Mouse (Mus musculus): ENCODE measurements around the gene Cat.
A peak's percentile ranks its signal among the peaks of the same experiment; 100 is the strongest.

The Cat gene

DNA sequence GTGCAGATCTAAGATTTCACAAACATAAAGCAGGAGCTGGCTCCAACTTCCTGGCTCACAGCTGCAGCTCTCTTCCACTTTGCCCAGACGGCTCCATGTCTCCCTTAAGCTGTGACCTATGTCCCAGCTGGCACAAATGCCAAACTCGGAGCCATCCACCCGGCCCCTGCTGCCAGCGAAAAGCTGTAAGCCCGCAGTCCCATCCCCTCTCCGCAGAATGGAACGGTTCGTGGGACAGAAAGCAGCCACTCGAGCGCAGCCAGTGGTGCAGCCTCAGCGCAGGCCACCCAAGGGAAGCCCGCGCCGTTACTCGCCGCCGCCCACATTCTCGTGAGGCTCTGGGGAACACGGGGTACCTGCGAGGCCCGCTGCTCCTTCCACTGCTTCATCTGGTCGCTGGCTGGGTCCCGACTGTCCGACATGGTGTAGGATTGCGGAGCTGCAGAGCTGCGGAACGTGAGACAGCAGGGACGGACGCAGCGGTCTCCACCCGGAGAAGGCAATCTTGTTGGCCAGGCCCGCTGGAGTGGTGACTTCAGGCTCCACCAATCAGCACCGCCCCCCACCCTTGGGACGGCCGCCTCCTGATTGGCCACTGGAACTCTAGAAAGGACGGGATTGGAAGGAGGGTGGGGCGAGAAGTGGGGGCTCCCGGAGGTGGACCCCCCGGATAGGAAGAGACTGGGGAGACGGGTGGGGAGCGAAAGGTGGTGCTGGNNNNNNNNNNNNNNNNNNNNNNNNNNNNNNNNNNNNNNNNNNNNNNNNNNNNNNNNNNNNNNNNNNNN lies at the start of gene Cat:
Gene Cat (minus strand): TSS at position 544 of the 785 bp plus-strand sequence.
- DNase-seq = peak; percentile 94 to 97

- no peak for DNase-seq
These were observed 40.6 kb upstream of the Cat start for GRCm38 (mm10) chr2:103525596-103525995.

GRCm38 (mm10) chr2:103516472-103516871 lies 31.5 kb upstream of the Cat start:
- DNase-seq = no peak

DNA sequence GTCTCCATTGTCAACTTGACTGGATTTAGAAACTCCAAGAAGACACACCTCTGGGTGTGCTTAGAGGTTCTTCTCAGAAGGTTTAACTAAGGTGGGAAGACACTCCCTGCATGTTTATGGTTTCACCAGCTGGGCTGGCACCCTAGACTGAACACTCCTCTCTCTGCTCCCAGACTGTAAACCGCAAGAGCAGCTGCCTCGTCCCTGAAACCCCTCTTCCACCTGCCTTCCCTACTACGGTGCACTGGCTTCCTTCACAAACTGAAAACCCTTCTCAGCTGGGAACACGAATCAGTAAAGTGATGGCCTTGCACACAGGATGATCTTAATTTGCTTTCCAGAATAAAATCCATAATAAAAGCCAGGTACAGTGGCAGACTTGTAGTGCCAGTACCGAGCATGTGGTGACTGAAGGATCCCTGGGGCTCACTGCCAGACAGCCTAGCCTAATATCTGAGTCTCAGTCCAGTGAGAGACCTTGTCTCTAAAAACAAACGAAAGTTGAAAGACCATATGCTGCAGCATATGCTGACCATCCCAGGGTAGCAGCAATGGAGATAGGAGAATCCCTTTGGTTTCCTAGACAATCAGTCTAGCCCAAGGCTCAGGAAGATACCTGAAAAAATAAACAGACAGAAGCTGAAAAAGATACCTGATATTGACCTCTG lies 30.7 kb upstream of the Cat start:
- peak; percentile 78 to 87 for DNase-seq

- no peak for DNase-seq
These were observed 27.3 kb upstream of the Cat start for GRCm38 (mm10) chr2:103512066-103512795.

- DNase-seq = no peak
These were observed 26.7 kb upstream of the Cat start for GRCm38 (mm10) chr2:103511631-103512030.

DNA sequence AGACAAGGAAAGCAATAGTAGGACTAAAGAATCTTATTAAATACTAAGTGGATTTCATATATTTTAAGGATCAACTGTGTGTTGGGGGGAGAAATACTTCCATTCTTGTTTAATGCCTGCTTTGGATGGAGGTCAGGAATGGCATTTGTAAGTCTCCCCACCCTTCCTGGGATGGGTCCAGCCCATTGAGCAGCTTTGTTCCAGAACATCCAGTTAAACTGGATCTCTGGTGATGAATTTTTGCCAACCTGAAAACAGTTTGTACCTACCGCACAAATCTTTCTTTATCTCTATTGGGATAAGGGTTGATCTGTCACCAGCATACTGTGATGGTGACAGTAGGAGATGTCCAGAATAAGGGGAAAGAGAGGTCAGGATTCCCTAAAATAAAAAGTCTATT lies 26.1 kb upstream of the Cat start:
- DNase-seq = no peak

GRCm38 (mm10) chr2:103507651-103508050 lies 22.7 kb upstream of the Cat start:
- no peak for DNase-seq

GRCm38 (mm10) chr2:103505956-103506355 lies 21.0 kb upstream of the Cat start:
- no peak for DNase-seq

DNA sequence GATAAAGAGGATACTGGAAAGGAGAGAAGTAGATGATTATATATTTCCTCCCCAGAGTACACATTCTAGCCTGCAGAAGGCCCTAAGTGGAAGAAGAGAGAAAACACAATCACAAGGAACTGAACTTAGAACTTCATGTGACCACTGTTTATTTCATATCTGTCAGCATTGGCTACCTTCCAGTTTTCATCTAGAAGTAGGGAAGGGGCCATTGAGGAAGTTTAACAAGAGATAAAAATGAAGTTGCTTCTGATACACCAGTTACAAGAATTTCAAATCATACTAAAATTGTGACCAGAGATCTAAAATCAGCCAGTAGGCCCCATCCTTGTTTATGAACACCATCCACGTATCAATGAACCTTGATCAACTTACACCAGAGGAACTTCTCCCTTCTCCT lies 19.5 kb upstream of the Cat start:
- no peak for DNase-seq

- DNase-seq = no peak
These were observed 15.8 kb upstream of the Cat start for GRCm38 (mm10) chr2:103500769-103501168.

- DNase-seq = no peak
These were observed 10.9 kb upstream of the Cat start for GRCm38 (mm10) chr2:103495633-103496418.

GRCm38 (mm10) chr2:103493827-103494226 lies 8.9 kb upstream of the Cat start:
- no peak for DNase-seq

DNA sequence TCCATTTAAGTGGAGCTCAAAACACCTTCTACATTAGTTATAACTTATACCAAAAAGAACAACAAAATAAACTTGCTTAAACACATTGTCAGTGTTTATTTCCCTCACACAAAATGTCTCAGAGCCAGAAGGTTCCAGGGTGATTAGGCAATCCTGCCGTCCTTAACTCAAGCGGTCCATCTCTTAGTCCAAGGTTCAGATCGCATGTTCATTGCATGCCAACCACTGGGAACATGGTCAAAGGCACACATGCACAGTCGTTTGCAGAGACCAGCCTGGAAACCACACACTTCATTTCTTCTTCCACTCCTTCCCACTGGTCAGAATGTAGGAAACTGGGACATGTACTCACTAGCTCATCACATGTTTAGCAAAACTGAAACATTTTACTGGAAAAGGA lies 7.6 kb upstream of the Cat start:
- no peak for DNase-seq

DNA sequence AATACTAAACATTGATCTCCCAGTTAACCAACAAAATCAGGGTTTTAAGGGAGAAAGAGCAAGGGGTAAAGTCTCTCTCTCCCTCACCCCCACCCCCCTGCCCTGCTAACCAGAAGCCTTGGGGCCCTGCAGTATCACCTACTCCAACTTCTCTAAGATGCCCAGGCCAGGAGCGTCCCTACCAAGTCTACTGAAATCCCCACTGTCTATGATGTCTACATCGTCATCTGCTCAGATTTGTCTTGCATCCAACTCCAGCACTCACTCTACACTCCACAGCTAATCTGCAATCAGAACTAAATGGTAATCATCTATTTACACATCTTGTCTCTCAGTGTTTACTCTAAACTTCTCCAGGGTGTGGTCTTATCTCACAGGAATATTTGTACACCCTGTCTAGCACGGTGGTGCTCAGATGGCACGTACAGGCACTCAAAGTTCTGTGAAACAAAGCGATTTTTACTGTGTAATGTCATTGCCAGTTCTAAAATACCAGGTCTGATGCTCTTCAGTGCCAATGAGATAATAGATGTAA lies 907 bp downstream of the Cat start:
- DNase-seq = no peak

- no peak for DNase-seq
These were observed 1.5 kb downstream of the Cat start for GRCm38 (mm10) chr2:103483289-103483985.

DNA sequence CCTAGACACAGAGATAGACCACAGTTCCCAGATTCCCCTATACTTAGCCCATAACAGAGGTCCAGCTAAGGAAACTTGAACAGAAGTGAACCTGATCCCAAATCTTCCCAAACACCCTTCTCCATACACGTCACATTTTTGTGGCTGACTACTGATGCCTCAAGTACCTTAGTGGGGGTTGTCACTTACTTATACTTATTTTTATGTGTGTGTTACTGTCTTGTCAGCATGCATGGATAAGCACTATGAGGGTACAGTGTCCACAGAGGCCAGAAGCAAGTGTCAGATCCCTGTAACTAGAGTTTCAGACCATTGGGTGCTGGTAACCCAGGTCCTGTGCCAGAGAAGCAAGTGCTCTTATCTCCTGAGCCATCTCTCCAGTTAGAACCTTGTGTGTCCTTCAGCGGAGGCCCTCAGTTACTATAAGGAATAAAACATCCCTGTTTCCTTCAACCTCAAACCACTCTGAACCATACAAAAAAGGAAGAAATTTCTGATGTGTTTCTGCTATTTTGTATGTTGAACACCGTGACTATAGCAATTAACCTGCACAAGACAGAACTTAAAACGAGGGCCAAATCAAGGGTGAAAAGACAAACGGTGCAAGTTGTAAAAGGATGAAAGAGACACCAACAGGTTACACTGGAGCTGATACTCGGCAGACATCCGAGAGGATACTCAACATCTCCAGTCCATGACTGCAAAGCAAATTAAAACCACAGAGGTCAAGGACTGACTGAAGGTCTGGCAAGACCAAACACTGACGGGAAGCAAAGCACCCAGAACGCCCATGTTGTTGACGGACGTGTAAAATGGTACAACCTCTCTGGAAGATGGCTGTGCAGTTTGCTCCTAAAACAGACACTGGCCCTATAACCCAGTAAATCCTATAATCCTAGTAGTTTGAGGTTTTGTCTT lies 3.4 kb downstream of the Cat start:
- no peak for DNase-seq

DNA sequence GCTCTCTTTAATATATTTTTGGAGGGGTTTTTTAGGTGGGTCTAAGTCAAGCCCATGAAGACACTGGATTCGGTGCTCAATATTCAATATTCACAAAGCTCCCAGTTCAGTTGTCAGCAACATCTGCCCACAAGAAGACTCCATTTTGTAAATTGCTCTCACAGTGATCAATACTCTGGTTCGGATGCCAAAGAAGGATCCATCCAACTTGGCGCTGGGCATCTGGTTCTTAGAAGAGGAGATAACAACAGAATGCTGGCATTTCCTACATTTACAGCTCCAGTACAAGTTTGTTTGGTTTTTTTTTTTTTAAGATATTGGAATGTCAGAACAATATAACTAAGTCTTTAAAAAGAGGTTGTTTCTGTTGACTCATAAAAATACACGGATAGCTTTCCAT lies 4.1 kb downstream of the Cat start:
- DNase-seq = no peak

- no peak for DNase-seq
These were observed 4.7 kb downstream of the Cat start for GRCm38 (mm10) chr2:103480240-103480639.

DNA sequence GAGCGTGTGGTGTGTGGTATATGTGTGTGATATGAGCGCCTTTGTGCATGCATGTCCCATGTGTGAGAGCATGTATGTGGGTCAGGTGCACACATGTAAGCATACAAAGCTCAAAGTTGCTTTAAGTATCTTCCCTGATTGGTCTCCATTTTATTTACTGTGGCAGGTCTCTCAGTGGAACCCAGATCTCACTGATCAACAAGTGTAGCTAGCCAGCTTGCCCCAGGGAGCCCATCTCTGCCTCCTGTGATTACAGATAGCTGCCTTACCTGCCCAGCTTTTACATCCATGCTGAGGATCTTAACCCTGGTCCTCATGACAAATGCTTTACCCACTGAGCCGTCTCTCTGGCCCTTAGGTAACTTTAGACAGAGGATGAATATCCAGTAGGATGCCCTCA lies 6.6 kb downstream of the Cat start:
- DNase-seq = no peak

- no peak for DNase-seq
These were observed 7.5 kb downstream of the Cat start for GRCm38 (mm10) chr2:103477456-103477855.
